Mouse (Mus musculus): Measurements from ENCODE around the gene Olfr452.

Olfr452 gene

DNA sequence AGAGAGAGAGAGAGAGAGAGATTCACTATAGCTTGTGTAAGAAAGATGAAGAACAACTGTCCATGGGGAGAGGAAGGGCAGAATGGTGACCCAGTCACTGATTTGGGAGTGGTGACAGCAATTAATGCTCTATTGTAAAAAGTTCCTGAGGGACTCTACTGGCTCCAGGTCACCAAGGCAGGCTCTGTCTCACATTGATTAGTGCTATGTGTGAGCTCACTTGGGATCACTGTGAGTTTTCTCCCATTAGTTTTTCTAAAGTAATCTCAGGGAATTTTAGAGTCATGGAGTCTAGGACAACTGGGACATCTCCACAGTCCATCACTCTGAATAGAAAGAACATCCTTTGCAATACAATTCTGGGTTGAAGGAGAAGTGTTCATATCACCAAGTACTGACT lies at the start of gene Olfr452:
Gene Olfr452 (plus strand): TSS at position 301 of the 400 bp plus-strand sequence.
- DNase-seq = no peak

DNA sequence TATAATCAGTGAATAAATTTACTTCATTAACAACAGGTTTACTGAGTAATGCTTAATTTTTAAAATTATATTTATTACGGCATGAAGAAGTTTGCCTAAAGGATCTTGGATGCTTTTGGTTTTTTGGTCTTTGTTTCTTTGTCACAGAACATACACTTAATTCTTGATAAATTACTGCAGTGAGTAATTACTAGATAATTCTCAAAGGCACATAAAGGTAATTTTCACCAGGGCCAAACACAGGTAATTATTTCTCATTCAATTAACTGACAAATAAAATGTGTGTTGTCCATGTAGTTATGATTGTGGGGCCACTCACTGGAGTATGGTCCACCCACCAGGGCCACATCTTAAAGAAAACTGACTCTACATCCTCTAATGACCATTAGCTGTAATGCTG lies 45.8 kb upstream of the Olfr452 start, which contains the start of gene Olfr453:
Gene Olfr453 (plus strand): TSS at position 301 of the 400 bp plus-strand sequence.
- DNase-seq = no peak

DNA sequence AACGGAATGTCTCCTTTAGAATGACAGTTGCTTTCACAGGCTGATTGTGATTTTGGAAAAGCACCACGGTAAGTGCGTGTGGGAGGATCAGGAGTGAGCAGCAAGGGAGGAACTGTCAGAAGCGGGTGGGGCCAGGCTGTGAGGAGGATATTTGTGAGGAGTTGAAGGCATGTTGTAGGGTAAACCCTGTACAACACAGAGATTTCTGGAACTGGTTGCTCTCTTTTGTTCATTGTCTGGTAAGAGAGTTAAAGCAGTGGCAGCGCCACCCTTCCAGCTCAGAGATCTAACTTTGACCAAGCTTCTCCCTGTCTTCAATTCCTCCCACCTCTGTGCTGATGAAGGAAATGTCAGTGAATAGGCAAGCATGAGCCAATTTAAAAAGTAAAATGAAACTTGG lies 42.6 kb upstream of the Olfr452 start:
- DNase-seq = no peak

DNA sequence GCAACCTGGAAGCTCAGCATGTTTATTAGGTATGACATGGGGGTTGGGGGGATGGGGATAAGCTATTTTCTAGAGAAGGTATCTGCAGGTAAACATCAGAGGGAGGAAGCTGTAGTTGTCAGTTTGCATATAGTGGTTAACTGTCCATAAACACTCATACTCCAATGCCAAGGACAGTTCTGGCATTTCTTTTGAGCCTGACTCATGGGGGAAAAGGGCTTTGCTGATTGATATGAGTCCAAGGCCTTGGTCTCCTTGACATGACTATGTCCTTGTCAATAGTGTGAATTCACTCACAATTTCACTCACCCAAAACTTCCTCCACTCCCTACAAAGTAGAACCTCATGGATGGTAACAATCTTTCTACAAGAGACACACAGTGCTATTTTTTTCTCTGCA lies 37.0 kb upstream of the Olfr452 start:
- DNase-seq = no peak

DNA sequence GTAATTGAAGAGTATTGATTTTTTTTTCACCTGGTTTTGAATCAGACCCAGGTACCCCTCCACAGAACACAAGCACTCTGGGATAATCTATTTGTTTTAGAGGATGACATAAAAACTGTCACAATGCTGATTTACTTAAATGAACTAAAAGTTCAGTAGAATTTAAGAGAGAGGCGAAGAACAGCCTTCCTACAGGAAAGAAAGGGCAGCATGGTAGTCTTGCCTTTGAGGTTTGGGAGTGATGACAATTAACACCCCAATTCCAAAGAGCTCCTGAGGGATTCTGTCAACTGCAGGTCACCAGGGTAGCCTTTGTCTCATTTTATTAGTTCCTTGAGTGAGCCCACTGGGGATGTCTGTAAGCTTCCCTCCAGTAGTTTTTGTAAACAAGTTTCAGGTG lies 28.8 kb upstream of the Olfr452 start, which contains the start of gene Olfr38:
Gene Olfr38 (plus strand): TSS at position 301 of the 400 bp plus-strand sequence.
- DNase-seq = no peak

DNA sequence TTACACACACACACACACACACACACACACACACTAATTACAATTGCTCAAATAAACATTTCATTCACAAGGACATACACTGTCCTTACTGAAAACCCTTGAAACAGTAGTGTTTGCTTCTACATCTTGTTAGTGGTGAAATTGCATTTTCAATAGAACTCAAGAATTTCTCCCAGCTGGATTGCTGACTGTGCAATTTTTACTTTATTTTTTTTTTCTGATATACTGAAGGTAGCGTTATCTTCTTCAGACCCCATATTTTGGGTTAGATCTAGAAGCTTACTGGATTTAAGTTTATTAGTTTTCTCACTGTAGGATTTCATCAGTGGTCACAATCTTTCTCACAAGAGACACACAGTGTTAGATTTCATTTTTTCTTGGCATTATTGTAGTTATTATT lies 7.8 kb upstream of the Olfr452 start:
- DNase-seq = no peak

DNA sequence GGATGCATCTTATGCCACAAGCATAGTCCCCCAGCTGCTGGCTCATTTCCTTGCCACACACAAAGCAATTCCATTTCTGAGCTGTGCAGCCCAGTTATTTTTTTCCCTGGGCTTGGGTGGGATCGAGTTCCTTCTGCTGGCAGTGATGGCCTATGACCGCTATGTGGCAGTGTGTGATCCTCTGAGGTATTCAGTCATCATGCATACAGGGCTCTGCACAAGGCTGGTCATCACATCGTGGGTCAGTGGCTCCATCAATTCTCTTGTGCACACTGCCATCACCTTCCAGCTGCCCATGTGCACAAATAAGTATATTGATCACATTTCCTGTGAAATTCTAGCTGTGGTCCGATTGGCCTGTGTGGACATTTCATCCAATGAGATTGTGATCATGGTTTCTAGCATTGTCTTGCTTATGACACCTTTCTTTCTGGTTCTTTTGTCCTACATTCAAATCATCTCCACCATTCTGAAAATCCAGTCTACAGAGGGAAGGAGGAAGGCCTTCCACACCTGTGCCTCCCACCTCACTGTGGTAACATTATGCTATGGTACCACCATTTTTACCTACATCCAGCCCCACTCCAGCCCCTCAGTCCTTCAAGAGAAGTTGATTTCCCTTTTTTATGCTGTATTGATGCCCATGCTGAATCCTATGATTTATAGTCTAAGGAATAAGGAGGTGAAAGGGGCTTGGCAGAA lies 5.5 kb downstream of the Olfr452 start:
- DNase-seq = no peak

DNA sequence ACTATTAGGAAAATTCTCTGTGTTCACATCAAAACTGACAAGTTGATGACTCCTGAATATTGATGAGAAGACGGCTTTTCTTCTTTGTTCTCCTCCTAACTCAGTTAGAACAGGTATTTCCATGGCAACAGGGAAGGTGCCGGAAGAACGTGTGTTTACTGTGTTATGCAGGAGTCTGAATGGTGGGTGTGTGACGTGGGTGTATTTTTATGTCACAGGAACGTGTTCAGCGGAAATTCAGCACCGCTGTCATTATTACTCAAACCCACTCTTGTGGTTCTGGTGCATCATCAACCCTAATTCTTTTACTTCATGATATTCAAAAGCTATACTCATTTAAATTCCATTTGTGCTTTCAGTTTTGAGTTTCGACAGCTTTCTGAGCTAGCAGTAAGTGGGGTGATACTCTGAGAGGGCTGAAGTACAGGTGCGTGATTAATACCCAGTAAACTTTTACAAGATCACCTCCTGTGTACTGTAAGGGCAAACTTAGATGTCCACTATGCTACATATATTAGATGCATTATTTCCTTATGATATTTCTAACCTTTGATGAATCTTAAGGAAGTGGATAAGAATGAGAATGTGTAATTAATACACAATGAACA lies 6.2 kb downstream of the Olfr452 start:
- no peak for DNase-seq

DNA sequence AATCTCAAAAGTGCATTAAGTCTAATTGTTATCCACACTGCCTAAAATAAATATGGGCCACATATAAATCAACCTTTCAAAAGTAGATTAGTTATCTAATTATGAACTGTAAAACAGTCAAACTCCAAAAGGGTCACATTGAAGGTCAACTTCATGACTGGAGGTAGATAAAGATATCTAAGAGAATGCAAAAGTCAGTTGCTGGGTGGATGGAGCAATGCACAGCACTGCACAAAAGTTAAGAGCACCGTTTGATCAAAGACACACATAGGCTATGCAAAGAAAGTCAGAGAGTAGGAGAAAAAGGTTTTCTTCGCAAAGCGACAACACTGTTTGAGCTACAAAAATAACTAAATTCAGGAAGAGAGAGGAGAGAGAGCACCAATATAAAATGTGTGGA lies 10.1 kb downstream of the Olfr452 start:
- DNase-seq = no peak

DNA sequence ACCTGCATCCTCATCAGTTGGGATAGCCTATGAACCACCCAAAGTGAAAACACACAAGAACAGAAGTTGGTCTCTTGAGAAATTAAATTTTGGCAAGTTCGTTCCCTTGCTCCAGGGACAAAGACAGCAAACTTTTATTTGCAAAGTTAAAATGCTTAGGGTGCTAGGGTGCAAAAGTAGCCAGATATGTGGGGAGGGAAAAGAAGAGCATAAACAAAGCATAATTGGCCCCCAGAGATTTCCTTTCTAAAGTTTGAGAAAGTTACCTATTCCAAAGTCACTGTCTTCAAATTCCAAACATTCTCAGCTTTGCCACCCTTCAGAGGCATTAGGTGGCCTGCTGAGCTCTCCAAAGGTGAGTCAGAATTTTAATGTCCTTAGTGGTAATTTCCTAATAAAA lies 26.7 kb downstream of the Olfr452 start, which contains the start of gene Olfr450:
Gene Olfr450 (plus strand): TSS at position 301 of the 400 bp plus-strand sequence.
- DNase-seq = no peak

DNA sequence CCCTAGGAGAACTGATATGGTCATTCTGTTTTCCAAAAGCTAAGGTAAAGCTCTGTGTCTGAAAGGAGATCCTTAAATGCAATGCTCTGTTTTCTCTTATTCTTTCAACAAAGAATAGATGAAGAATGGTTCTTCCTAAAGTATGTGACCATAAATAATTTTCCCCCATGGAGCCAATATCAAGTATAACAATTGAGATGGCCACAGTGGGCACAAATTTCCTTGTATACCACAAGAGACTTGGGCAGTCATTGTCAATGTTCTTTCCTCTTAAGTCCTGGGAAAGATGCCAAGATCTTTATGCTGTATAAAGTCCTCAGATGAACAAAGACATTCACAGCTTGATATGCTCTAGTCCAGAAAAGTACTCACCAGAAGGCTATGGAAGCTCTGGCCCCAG lies 49.2 kb downstream of the Olfr452 start, which contains the start of gene Olfr449:
Gene Olfr449 (plus strand): TSS at position 301 of the 400 bp plus-strand sequence.
- no peak for DNase-seq

Measured in thymus, adult 18-20 months (tissue).